Mouse (Mus musculus) neutrophil, adult 5-6 weeks (primary cell): Measurements from ENCODE around the gene Anapc4. TPM values are rescaled to one million over a fixed set of nuclear protein-coding genes. Genes with fewer than 3 reads are reported as not detected.

ENCODE experiments used
- ATAC-seq: fragments of 151-379, 151-347 bp; 2 replicates; pipeline ENCODE4 v1.8.0; 2017; ENCODE audit warnings: mild to moderate bottlenecking, moderate TSS enrichment; ENCODE audit not compliant: insufficient number of reproducible peaks, poor library complexity, low FRiP score, severe bottlenecking; ENCODE audit errors: extremely low read depth
- total RNA-seq: library from RNA; stranded (forward); fragments of 200-1000 nt; gene quantifications from 2 replicates; pipeline ENCODE4 v1.2.3, GENCODE M21; 2017

The Anapc4 gene
- total RNA-seq, 1 experiment from 2014 or later, result 106 TPM

- ATAC-seq, result no peak
Measured at GRCm38 (mm10) chr5:52865825-52866224, 32.0 kb downstream of the Anapc4 start.

GRCm38 (mm10) chr5:52866361-52867155 is 32.7 kb downstream of the Anapc4 start:
- no peak for ATAC-seq

GRCm38 (mm10) chr5:52868918-52869703 is 35.3 kb downstream of the Anapc4 start:
- no peak for ATAC-seq

- no peak for ATAC-seq
Measured at GRCm38 (mm10) chr5:52871461-52871860, 37.6 kb downstream of the Anapc4 start.

GRCm38 (mm10) chr5:52871986-52872385 is 38.2 kb downstream of the Anapc4 start:
- no peak for ATAC-seq

GRCm38 (mm10) chr5:52878847-52879246 is 45.0 kb downstream of the Anapc4 start:
- peak; percentile 51; the same call in 1 of the 2 replicates for ATAC-seq

GRCm38 (mm10) chr5:52879926-52880325 is 46.1 kb downstream of the Anapc4 start:
- ATAC-seq, result no peak

- no peak for ATAC-seq
Measured at GRCm38 (mm10) chr5:52882446-52882845, 48.6 kb downstream of the Anapc4 start.

- ATAC-seq, result 0 out of 2 replicates have a peak, but pooled peaks have one; percentile 23
Measured at GRCm38 (mm10) chr5:52887085-52887484, 53.3 kb downstream of the Anapc4 start.

- ATAC-seq, result no peak
Measured at GRCm38 (mm10) chr5:52889919-52890318, 56.1 kb downstream of the Anapc4 start.

GRCm38 (mm10) chr5:52891949-52892835 is 58.4 kb downstream of the Anapc4 start:
- ATAC-seq, result no peak

GRCm38 (mm10) chr5:52893938-52894337 is 60.1 kb downstream of the Anapc4 start:
- ATAC-seq, result no peak

GRCm38 (mm10) chr5:52904246-52904645 is 70.4 kb downstream of the Anapc4 start:
- no peak for ATAC-seq

- ATAC-seq, result no peak
Measured at GRCm38 (mm10) chr5:52904671-52905070, 70.9 kb downstream of the Anapc4 start.

GRCm38 (mm10) chr5:52908246-52908645 is 74.4 kb downstream of the Anapc4 start:
- no peak for ATAC-seq

GRCm38 (mm10) chr5:52910159-52910591 is 76.4 kb downstream of the Anapc4 start:
- ATAC-seq, result peak; percentile 21; the same call in 1 of the 2 replicates

GRCm38 (mm10) chr5:52911286-52911870 is 77.6 kb downstream of the Anapc4 start:
- no peak for ATAC-seq

GRCm38 (mm10) chr5:52913711-52914110 is 79.9 kb downstream of the Anapc4 start:
- ATAC-seq, result no peak

- no peak for ATAC-seq
Measured at GRCm38 (mm10) chr5:52916186-52916585, 82.4 kb downstream of the Anapc4 start.
